Mouse (Mus musculus): ENCODE results near the gene Mpp2. TPM values are rescaled to one million over a fixed set of nuclear protein-coding genes. Genes with fewer than 3 reads are reported as not detected.

The Mpp2 gene
- polyA plus RNA-seq, 2 experiments from 2014 or later = 2.5 to 3.7 TPM

Other genes with a start within 250 kb of the Mpp2 start
- not detected for gene Meox1, start 194.1 kb downstream of the Mpp2 start, polyA plus RNA-seq (2017; shearing (Covaris generic))
- gene Sost, start 121.5 kb downstream of the Mpp2 start, polyA plus RNA-seq (2017; shearing (Covaris generic)) = not detected
- not detected for gene Cfap97d1, start 104.2 kb downstream of the Mpp2 start, polyA plus RNA-seq (2017; shearing (Covaris generic))
- gene Dusp3, start 101.5 kb downstream of the Mpp2 start, polyA plus RNA-seq (2017; shearing (Covaris generic)) = 1 to 10 TPM; 1.3 to 1.9 TPM
- gene Mpp3, start 60.1 kb downstream of the Mpp2 start, polyA plus RNA-seq (2017; shearing (Covaris generic)) = under 1 TPM in 1 of 2 experiments, not detected in 1; 0.36 TPM
- under 1 TPM in 1 of 2 experiments, not detected in 1; 0.13 TPM for gene Cd300lg, start 47.0 kb downstream of the Mpp2 start, polyA plus RNA-seq (2017; shearing (Covaris generic))
- gene Ppy, start 12.8 kb upstream of the Mpp2 start, polyA plus RNA-seq (2017; shearing (Covaris generic)) = not detected
- not detected for gene Pyy, start 19.3 kb upstream of the Mpp2 start, polyA plus RNA-seq (2017; shearing (Covaris generic))
- gene Nags, start 57.0 kb upstream of the Mpp2 start, polyA plus RNA-seq (2017; shearing (Covaris generic)) = not detected
- 10 to 100 TPM; 13.5 to 15.4 TPM for gene Tmem101, start 67.9 kb upstream of the Mpp2 start, polyA plus RNA-seq (2017; shearing (Covaris generic))
- 10 to 100 TPM; 44.8 to 78.5 TPM for gene Lsm12, start 96.8 kb upstream of the Mpp2 start, polyA plus RNA-seq (2017; shearing (Covaris generic))
- gene G6pc3, start 101.1 kb upstream of the Mpp2 start, polyA plus RNA-seq (2017; shearing (Covaris generic)) = 10 to 100 TPM; 24.6 to 36.3 TPM
- gene Hdac5, start 141.7 kb upstream of the Mpp2 start, polyA plus RNA-seq (2017; shearing (Covaris generic)) = 1 to 10 TPM; 6.0 to 9.3 TPM
- gene BC030867, start 160.4 kb upstream of the Mpp2 start, polyA plus RNA-seq (2017; shearing (Covaris generic)) = 1 to 10 TPM; 2.0 to 3.8 TPM
- not detected for gene Asb16, start 180.2 kb upstream of the Mpp2 start, polyA plus RNA-seq (2017; shearing (Covaris generic))
- 10 to 100 TPM; 54.5 to 58.3 TPM for gene Tmub2, start 196.4 kb upstream of the Mpp2 start, polyA plus RNA-seq (2017; shearing (Covaris generic))
- gene Atxn7l3, start 208.1 kb upstream of the Mpp2 start, polyA plus RNA-seq (2017; shearing (Covaris generic)) = 1 to 10 TPM; 7.5 to 8.3 TPM
- 10 to 100 TPM; 37.4 to 49.6 TPM for gene Ubtf, start 231.2 kb upstream of the Mpp2 start, polyA plus RNA-seq (2017; shearing (Covaris generic))